Mouse (Mus musculus): ENCODE results near the gene Gpc3. TPM values are rescaled to one million over a fixed set of nuclear protein-coding genes. Genes with fewer than 3 reads are reported as not detected.

The Gpc3 gene
- polyA plus RNA-seq, 1 experiment from 2014 or later, result 330 TPM

GRCm38 (mm10) chrX:52245694-52246297, 368.0 kb downstream of the Gpc3 start:
- no peaks in the 10 kb centered on the region for H3K9me3 ChIP-seq (replicated peaks)
- no peaks in the 10 kb centered on the region for H3K4me1 ChIP-seq
- H3K4me3 ChIP-seq, result no peak overlapping the region
- no peak for ATAC-seq (ENCODE audit: low FRiP score)
- H3K36me3 ChIP-seq, result no peaks in the 10 kb centered on the region
- H3K9ac ChIP-seq, result no peak overlapping the region
- WGBS, result 75% methylated on average over 4 of the region's 4 CpGs
- H3K27ac ChIP-seq, result no peak overlapping the region
- H3K4me2 ChIP-seq (replicated peaks), result no peak overlapping the region
- H3K27me3 ChIP-seq, result no peaks in the 10 kb centered on the region

GRCm38 (mm10) chrX:52237470-52237869, 376.3 kb downstream of the Gpc3 start:
- H3K4me1 ChIP-seq, result no peaks in the 10 kb centered on the region
- no peak overlapping the region for H3K9ac ChIP-seq
- H3K4me2 ChIP-seq (replicated peaks), result no peak overlapping the region
- H3K27ac ChIP-seq, result no peak overlapping the region
- no peaks in the 10 kb centered on the region for H3K27me3 ChIP-seq
- no peaks in the 10 kb centered on the region for H3K36me3 ChIP-seq
- H3K9me3 ChIP-seq (replicated peaks), result no peaks in the 10 kb centered on the region
- H3K4me3 ChIP-seq, result no peak overlapping the region
- WGBS, result 95% methylated on average over 4 of the region's 4 CpGs
- no peak for ATAC-seq (ENCODE audit: low FRiP score)

GRCm38 (mm10) chrX:52231984-52232383, 381.8 kb downstream of the Gpc3 start:
- WGBS, result 69% methylated on average over 7 of the region's 7 CpGs
- no peak overlapping the region for H3K27ac ChIP-seq
- H3K36me3 ChIP-seq, result no peaks in the 10 kb centered on the region
- H3K9ac ChIP-seq, result no peak overlapping the region
- H3K4me1 ChIP-seq, result no peaks in the 10 kb centered on the region
- no peak overlapping the region for H3K4me3 ChIP-seq
- no peak for ATAC-seq (ENCODE audit: low FRiP score)
- H3K4me2 ChIP-seq (replicated peaks), result no peak overlapping the region
- no peaks in the 10 kb centered on the region for H3K27me3 ChIP-seq
- no peaks in the 10 kb centered on the region for H3K9me3 ChIP-seq (replicated peaks)

- H3K27me3 ChIP-seq, result no peaks in the 10 kb centered on the region
- 81% methylated on average over 4 of the region's 4 CpGs for WGBS
- no peak for ATAC-seq (ENCODE audit: low FRiP score)
- H3K4me1 ChIP-seq, result no peaks in the 10 kb centered on the region
- H3K27ac ChIP-seq, result no peak overlapping the region
- H3K9me3 ChIP-seq (replicated peaks), result no peaks in the 10 kb centered on the region
- no peak overlapping the region for H3K4me2 ChIP-seq (replicated peaks)
- H3K9ac ChIP-seq, result no peak overlapping the region
- no peak overlapping the region for H3K4me3 ChIP-seq
- H3K36me3 ChIP-seq, result no peaks in the 10 kb centered on the region
Measured at GRCm38 (mm10) chrX:52230711-52231110, 383.0 kb downstream of the Gpc3 start.

MicroRNAs encoded within 50 kb of the gene (microRNA counts, 519-probe panel; counts per million panel counts)
- microRNA mmu-miR-717, result 470 counts per million, percentile 58 among the panel's probes with 10 or more counts

Small RNAs within 50 kb of the gene (microRNA-seq; reads per million reads assigned to microRNA genes)
- gene Mir6384 (not detected), gene Mir717 (not detected)

Other genes starting within 250 kb of the Gpc3 start
- 4.1 and 4.6 TPM in 2 replicates for gene Ccdc160, start 177.2 kb upstream of the Gpc3 start, polyA plus RNA-seq (2016; fragmentation: Nextera tagmentation; extraction: Ambion mirVana)

Measured in hindbrain, embryonic 12.5 days (tissue).